Mouse (Mus musculus) myocyte (in vitro differentiated cells): ENCODE data around the gene Mlx.

Experiments used
- MAX ChIP-seq: IDR thresholded peaks from one replicate; pipeline ENCODE4 v1.6.1; 2011; ENCODE audit warnings: low read depth, mild to moderate bottlenecking, control low read depth
- MYOG ChIP-seq, 3 experiments: IDR thresholded peaks; one replicate each; pipeline ENCODE4 v1.6.1; 2011; ENCODE audit warnings: control low read depth in 2 of 3, low read depth in 2 of 3, mild to moderate bottlenecking in 2 of 3; ENCODE audit not compliant: insufficient read length in 2 of 3, control insufficient read depth in 1 of 3, insufficient read depth in 1 of 3
- POLR2A ChIP-seq: IDR thresholded peaks from one replicate; pipeline ENCODE4 v1.6.1; 2011; ENCODE audit warnings: low read depth, mild to moderate bottlenecking, control low read depth, moderate library complexity; ENCODE audit not compliant: insufficient read length
- TCF3 ChIP-seq: IDR thresholded peaks from one replicate; pipeline ENCODE4 v1.6.1; 2011; ENCODE audit warnings: low read depth, control low read depth; ENCODE audit not compliant: insufficient read length

- TF ChIP-seq MAX (no peak), POLR2A (no peak), TCF3 (no peak), MYOG (IDR thresholded peaks at IDR 0.05; ENCODE audit: control insufficient read depth in 1 of 3, insufficient read depth in 1 of 3, insufficient read length in 2 of 3, low read depth in 2 of 3) (no peak)
These were observed 22.1 kb upstream of the Mlx start for GRCm38 (mm10) chr11:101065002-101065401.
